15 mouse cellular contexts compared by ENCODE assay signal in genomic region chr13:63735739-63736138, GRCm38 (mm10).
"Had no signal": no experiment of that assay in that cellular context is flagged by ENCODE, and none has a peak within 500 bp of the region (broad histone marks: within the 10 kb centered on the region; RNA-seq: fewer than 3 reads in every experiment).

No protein-coding gene starts in this region.

- H3K9me3 ChIP-seq: liver, embryonic 13.5 days; midbrain, embryonic 12.5 days; midbrain, embryonic 15.5 days had no signal

- H3K27me3 ChIP-seq: kidney, embryonic 15.5 days; limb, embryonic 12.5 days; liver, embryonic 13.5 days; midbrain, embryonic 12.5 days; midbrain, embryonic 15.5 days had no signal

- DNase-seq: kidney, adult 8-10 months; kidney, postnatal 10 days; kidney, postnatal 36 days; layer of hippocampus, postnatal 36 days; liver, embryonic 13.5 days; lung, adult 2 months; lung, postnatal 14 days; thymus, adult 18-20 months; thymus, postnatal 4 days had no signal

- H3K4me2 ChIP-seq: kidney, embryonic 15.5 days; limb, embryonic 12.5 days; liver, embryonic 13.5 days; midbrain, embryonic 12.5 days; midbrain, embryonic 15.5 days had no signal

- ATAC-seq: midbrain, embryonic 15.5 days had no signal

- H3K36me3 ChIP-seq: kidney, embryonic 15.5 days; limb, embryonic 12.5 days; liver, embryonic 13.5 days; midbrain, embryonic 12.5 days; midbrain, embryonic 15.5 days had no signal

- H3K9ac ChIP-seq: kidney, embryonic 15.5 days; limb, embryonic 12.5 days; liver, embryonic 13.5 days; midbrain, embryonic 12.5 days; midbrain, embryonic 15.5 days had no signal

- H3K4me3 ChIP-seq: kidney, embryonic 15.5 days; left cerebral cortex, adult 2 months; limb, embryonic 12.5 days; liver, embryonic 13.5 days; midbrain, embryonic 12.5 days; midbrain, embryonic 15.5 days had no signal

- H3K4me1 ChIP-seq: kidney, embryonic 15.5 days; limb, embryonic 12.5 days; liver, embryonic 13.5 days; midbrain, embryonic 12.5 days; midbrain, embryonic 15.5 days had no signal

- H3K27ac ChIP-seq: kidney, embryonic 15.5 days; left cerebral cortex, adult 2 months; limb, embryonic 12.5 days; liver, embryonic 13.5 days; macrophage; midbrain, embryonic 12.5 days; midbrain, embryonic 15.5 days had no signal
